ENCODE assay signal across 21 mouse cellular contexts in the genomic region with DNA sequence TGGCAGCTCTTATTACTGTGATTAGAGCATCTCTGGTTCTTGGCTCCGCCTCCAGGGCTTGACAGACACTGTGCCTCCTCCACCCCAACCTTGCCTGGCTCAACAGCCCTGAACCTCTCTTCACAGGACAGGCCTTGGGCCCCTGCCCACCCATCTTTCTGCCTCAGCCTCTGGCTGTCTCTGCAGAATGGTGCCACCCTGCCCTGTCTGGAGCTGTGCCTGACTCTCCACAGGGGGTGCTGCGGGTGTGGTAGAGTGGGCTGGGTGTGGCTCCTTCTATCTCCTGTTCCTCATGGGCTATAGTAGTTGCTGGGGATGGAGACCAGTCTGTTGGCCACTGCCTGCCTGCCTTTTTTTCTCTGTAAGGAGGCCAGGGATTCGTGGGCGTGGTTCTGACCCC. TPM values are rescaled to one million over a fixed set of nuclear protein-coding genes. Genes with fewer than 3 reads are reported as not detected.
DNase-seq lines count a peak whose midpoint lies in the region; ATAC-seq and TF ChIP-seq lines count a peak whose summit lies in the region.
"Had no signal": no experiment of that assay in that cellular context is flagged by ENCODE, and none has a peak within 500 bp of the region (broad histone marks: within the 10 kb centered on the region; RNA-seq: fewer than 3 reads in every experiment).

No protein-coding gene starts in this region.

- no peak overlapping the region for H3K4me2 ChIP-seq in forebrain, embryonic 16.5 days (ENCODE audit: low read length)
- no peak overlapping the region for H3K4me2 ChIP-seq in midbrain, embryonic 13.5 days (replicated peaks)
- no peak overlapping the region for H3K4me2 ChIP-seq in midbrain, postnatal 0 days (ENCODE audit: low read depth, low read length, poor library complexity, severe bottlenecking)
- H3K4me2 ChIP-seq: heart, embryonic 11.5 days; hindbrain, embryonic 12.5 days; hindbrain, embryonic 15.5 days had no signal

- intact Hi-C loops in left cerebral cortex, adult 2 months (cut with DNase I), result no loop called here

- H3K36me3 ChIP-seq in forebrain, embryonic 16.5 days (ENCODE audit: control insufficient read depth, insufficient read depth), result peaks cover 11% of the 10 kb centered on the region; the same call in 1 of the 2 replicates
- peaks cover 3% of the 10 kb centered on the region; the same call in 1 of the 2 replicates for H3K36me3 ChIP-seq in forebrain, embryonic 10.5 days (replicated peaks)
- peaks cover 45% of the 10 kb centered on the region for H3K36me3 ChIP-seq in midbrain, embryonic 13.5 days
- H3K36me3 ChIP-seq in midbrain, postnatal 0 days (ENCODE audit: insufficient read depth, low read length), result peaks cover 57% of the 10 kb centered on the region

- no peak overlapping the region for H3K27ac ChIP-seq in forebrain, embryonic 16.5 days (ENCODE audit: low read length)
- no peak overlapping the region for H3K27ac ChIP-seq in forebrain, embryonic 10.5 days
- H3K27ac ChIP-seq in left cerebral cortex, adult 2 months, result peak overlapping the region; percentile 41; the same call in 1 of the 2 replicates
- no peak overlapping the region for H3K27ac ChIP-seq in midbrain, embryonic 13.5 days
- no peak overlapping the region for H3K27ac ChIP-seq in midbrain, postnatal 0 days (ENCODE audit: low read depth, low read length)
- H3K27ac ChIP-seq: heart, adult 2 months; hindbrain, embryonic 12.5 days; hindbrain, embryonic 15.5 days had no signal

- TF ChIP-seq CTCF in left cerebral cortex, adult 2 months (IDR thresholded peaks at IDR 0.05), result no peak; the same call in 1 of the 2 replicates
- TF ChIP-seq CTCF in midbrain, postnatal 0 days (IDR thresholded peaks at IDR 0.05), result no peak

- no peaks in the 10 kb centered on the region for H3K9me3 ChIP-seq in forebrain, embryonic 16.5 days (ENCODE audit: control insufficient read depth, low read length)
- H3K9me3 ChIP-seq in forebrain, embryonic 10.5 days, result no peaks in the 10 kb centered on the region
- no peaks in the 10 kb centered on the region for H3K9me3 ChIP-seq in midbrain, embryonic 13.5 days
- no peaks in the 10 kb centered on the region for H3K9me3 ChIP-seq in midbrain, postnatal 0 days (ENCODE audit: low read length)
- H3K9me3 ChIP-seq: hindbrain, embryonic 12.5 days; hindbrain, embryonic 15.5 days had no signal

- no peak overlapping the region for H3K9ac ChIP-seq in forebrain, embryonic 16.5 days (replicated peaks; ENCODE audit: low read depth, low read length)
- H3K9ac ChIP-seq in midbrain, embryonic 13.5 days (replicated peaks), result no peak overlapping the region
- H3K9ac ChIP-seq in midbrain, postnatal 0 days (replicated peaks; ENCODE audit: low read length, poor library complexity, severe bottlenecking), result no peak overlapping the region
- H3K9ac ChIP-seq: hindbrain, embryonic 12.5 days; hindbrain, embryonic 15.5 days had no signal

- no peak overlapping the region for H3K4me3 ChIP-seq in forebrain, embryonic 16.5 days (replicated peaks; ENCODE audit: low read length)
- H3K4me3 ChIP-seq in forebrain, embryonic 10.5 days, result no peak overlapping the region
- H3K4me3 ChIP-seq in left cerebral cortex, adult 2 months, result no peak overlapping the region
- no peak overlapping the region for H3K4me3 ChIP-seq in midbrain, embryonic 13.5 days (replicated peaks)
- no peak overlapping the region for H3K4me3 ChIP-seq in midbrain, postnatal 0 days (ENCODE audit: low read depth, low read length)
- H3K4me3 ChIP-seq: heart, adult 2 months; hindbrain, embryonic 12.5 days; hindbrain, embryonic 15.5 days had no signal

- WGBS in forebrain, embryonic 16.5 days, result 73% methylated on average over 4 of the region's 4 CpGs
- WGBS in forebrain, embryonic 10.5 days, result 75% methylated on average over 4 of the region's 4 CpGs
- 70% methylated on average over 4 of the region's 4 CpGs for WGBS in midbrain, embryonic 13.5 days
- 72% methylated on average over 4 of the region's 4 CpGs for WGBS in midbrain, postnatal 0 days

- H3K4me1 ChIP-seq in forebrain, embryonic 16.5 days (replicated peaks; ENCODE audit: control insufficient read depth, insufficient read depth, low read length), result 0 out of 2 replicates have a peak, but pooled peaks cover 4% of the 10 kb centered on the region
- peaks cover 38% of the 10 kb centered on the region for H3K4me1 ChIP-seq in forebrain, embryonic 10.5 days
- H3K4me1 ChIP-seq in midbrain, embryonic 13.5 days (replicated peaks), result peaks cover 19% of the 10 kb centered on the region
- no peaks in the 10 kb centered on the region for H3K4me1 ChIP-seq in midbrain, postnatal 0 days (ENCODE audit: insufficient read depth, low read length)
- H3K4me1 ChIP-seq: hindbrain, embryonic 15.5 days had no signal

- H3K27me3 ChIP-seq in forebrain, embryonic 16.5 days (replicated peaks; ENCODE audit: control insufficient read depth, insufficient read depth, low read length), result no peaks in the 10 kb centered on the region
- peaks cover 65% of the 10 kb centered on the region for H3K27me3 ChIP-seq in forebrain, embryonic 10.5 days (ENCODE audit: poor library complexity, severe bottlenecking)
- no peaks in the 10 kb centered on the region; the same call in 1 of the 2 replicates for H3K27me3 ChIP-seq in midbrain, embryonic 13.5 days
- no peaks in the 10 kb centered on the region for H3K27me3 ChIP-seq in midbrain, postnatal 0 days (ENCODE audit: insufficient read depth, low read length)
- H3K27me3 ChIP-seq: hindbrain, embryonic 15.5 days had no signal

- DNase-seq in forebrain, embryonic 10.5 days (ENCODE audit: extremely low spot score, low spot score), result no peak
- DNase-seq in left cerebral cortex, adult 2 months (ENCODE audit: extremely low spot score in 1 of 2, low spot score in 2 of 2), result no peak
- no peak for DNase-seq in left cerebral cortex, adult 11 months (ENCODE audit: low spot score)
- no peak for DNase-seq in midbrain, postnatal 0 days (ENCODE audit: low spot score)
- DNase-seq in heart, adult 9 months (ENCODE audit: low spot score in 2 of 2), result no peak
- DNase-seq: adrenal gland, adult 2 months; adrenal gland, postnatal 14 days; cerebellum, adult 11 months; cerebellum, adult 8-10 months; gastrocnemius, postnatal 10 days; gastrocnemius, postnatal 36 days; heart, adult 2 months had no signal

- peak; percentile 24; the same call in 1 of the 2 replicates for ATAC-seq in forebrain, embryonic 16.5 days
- ATAC-seq in midbrain, embryonic 13.5 days, result 0 out of 2 replicates have a peak, but pooled peaks have one; percentile 2
- ATAC-seq in midbrain, postnatal 0 days (ENCODE audit: low FRiP score), result no peak
- ATAC-seq in megakaryocyte-erythroid progenitor cell, adult 5-6 weeks (replicated peaks; ENCODE audit: low FRiP score, low TSS enrichment, poor library complexity, severe bottlenecking), result 0 out of 2 replicates have a peak, but pooled peaks have one; percentile 40
- ATAC-seq: CD4-positive, CD25-positive, alpha-beta regulatory T cell, adult 4 months; forebrain, embryonic 14.5 days had no signal

RNA-seq across cellular contexts. Expression of a gene that starts 31.3 kb away (rescaled TPM):
- 9.6 and 12.2 TPM in 2 replicates for polyA plus RNA-seq in forebrain, embryonic 16.5 days (2015; fragmentation: Nextera tagmentation; extraction: Ambion mirVana)
- 0.84 and 1.4 TPM in 2 replicates for polyA plus RNA-seq in forebrain, embryonic 10.5 days (2016; fragmentation: Nextera tagmentation; extraction: Ambion mirVana)
- total RNA-seq in left cerebral cortex, adult 2 months (2021), result 100 to 1,000 TPM; 422 to 424 TPM
- polyA plus RNA-seq in midbrain, embryonic 13.5 days (2015; fragmentation: Nextera tagmentation; extraction: Ambion mirVana), result 7.0 and 11.0 TPM in 2 replicates
- total RNA-seq in midbrain, postnatal 0 days (2014; rRNA removed), result 293 and 312 TPM in 2 replicates
- 17.4 and 17.9 TPM in 2 replicates for polyA plus RNA-seq in midbrain, postnatal 0 days (2015; fragmentation: Nextera tagmentation; extraction: Ambion mirVana)
- 1.2 TPM in 1 of 2 replicates, not detected in the other for total RNA-seq in megakaryocyte-erythroid progenitor cell, adult 5-6 weeks (2014; fragmentation: Nextera tagmentation)
- not detected in 2 replicates for total RNA-seq in megakaryocyte-erythroid progenitor cell, adult 5-6 weeks (2017)
- total RNA-seq: granulocyte monocyte progenitor cell, adult 5-6 weeks had no signal

RNA-seq across cellular contexts. Expression of a gene that starts 31.6 kb away (rescaled TPM):
- polyA plus RNA-seq in forebrain, embryonic 16.5 days (2015; fragmentation: Nextera tagmentation; extraction: Ambion mirVana), result 7.4 and 8.7 TPM in 2 replicates
- 2.3 and 2.4 TPM in 2 replicates for polyA plus RNA-seq in forebrain, embryonic 10.5 days (2016; fragmentation: Nextera tagmentation; extraction: Ambion mirVana)
- total RNA-seq in left cerebral cortex, adult 2 months (2021), result 10 to 100 TPM; 16.2 to 20.1 TPM
- polyA plus RNA-seq in midbrain, embryonic 13.5 days (2015; fragmentation: Nextera tagmentation; extraction: Ambion mirVana), result 2.9 and 3.4 TPM in 2 replicates
- total RNA-seq in midbrain, postnatal 0 days (2014; rRNA removed), result 31.1 and 43.9 TPM in 2 replicates
- polyA plus RNA-seq in midbrain, postnatal 0 days (2015; fragmentation: Nextera tagmentation; extraction: Ambion mirVana), result 12.5 and 13.8 TPM in 2 replicates
- total RNA-seq in megakaryocyte-erythroid progenitor cell, adult 5-6 weeks (2014; fragmentation: Nextera tagmentation), result 7.1 TPM in 1 of 2 replicates, not detected in the other
- total RNA-seq in megakaryocyte-erythroid progenitor cell, adult 5-6 weeks (2017), result 0.52 and 9.1 TPM in 2 replicates
- polyA plus RNA-seq: CD4-positive, CD25-positive, alpha-beta regulatory T cell, adult 4 months had no signal
